Mouse (Mus musculus) heart, embryonic 10.5 days (tissue): Measurements from ENCODE around the gene Rere. TPM values are rescaled to one million over a fixed set of nuclear protein-coding genes. Genes with fewer than 3 reads are reported as not detected.
A peak's percentile ranks its signal among the peaks of the same experiment; 100 is the strongest.

Experiments
- DNase-seq: peaks from one replicate; pipeline ENCODE4 v3.0.0-alpha.2; 2017; ENCODE audit warnings: low spot score
- H3K27ac ChIP-seq: fragments of 300-500 bp; sonication (generic); 2 replicates; pipeline ENCODE4 v1.5.1; 2016; ENCODE audit warnings: mild to moderate bottlenecking
- H3K27me3 ChIP-seq: fragments of 300-500 bp; sonication (generic); 2 replicates; pipeline ENCODE4 v1.6.1; 2016; ENCODE audit warnings: mild to moderate bottlenecking; ENCODE audit not compliant: poor library complexity, insufficient read depth, severe bottlenecking
- H3K36me3 ChIP-seq: fragments of 300-500 bp; sonication (generic); 2 replicates; pipeline ENCODE4 v1.6.1; 2016; ENCODE audit warnings: mild to moderate bottlenecking, moderate library complexity
- H3K4me1 ChIP-seq: fragments of 300-500 bp; sonication (generic); 2 replicates; pipeline ENCODE4 v1.6.1; 2016; ENCODE audit warnings: mild to moderate bottlenecking
- H3K4me3 ChIP-seq: fragments of 300-500 bp; sonication (generic); 2 replicates; pipeline ENCODE4 v1.5.1; 2016; ENCODE audit warnings: mild to moderate bottlenecking, moderate library complexity
- H3K9me3 ChIP-seq: fragments of 300-500 bp; sonication (generic); 2 replicates; pipeline ENCODE4 v1.6.1; 2016; ENCODE audit warnings: mild to moderate bottlenecking, moderate library complexity
- WGBS: fragments of 180-500 bp; shearing (Covaris S2); methylation state at CpG from one replicate; pipeline ENCODE4 v1.1.7; 2016; 5-methylcytosine and 5-hydroxymethylcytosine counted together
- polyA plus RNA-seq: library from polyadenylated mRNA; unstranded; fragments of >200 nt; fragmentation: Nextera tagmentation; extraction: Ambion mirVana; gene quantifications from 2 replicates; pipeline ENCODE4 v1.2.1, GENCODE M21; 2016

Rere gene
- polyA plus RNA-seq, 1 experiment from 2014 or later, result 31.6 TPM

DNA sequence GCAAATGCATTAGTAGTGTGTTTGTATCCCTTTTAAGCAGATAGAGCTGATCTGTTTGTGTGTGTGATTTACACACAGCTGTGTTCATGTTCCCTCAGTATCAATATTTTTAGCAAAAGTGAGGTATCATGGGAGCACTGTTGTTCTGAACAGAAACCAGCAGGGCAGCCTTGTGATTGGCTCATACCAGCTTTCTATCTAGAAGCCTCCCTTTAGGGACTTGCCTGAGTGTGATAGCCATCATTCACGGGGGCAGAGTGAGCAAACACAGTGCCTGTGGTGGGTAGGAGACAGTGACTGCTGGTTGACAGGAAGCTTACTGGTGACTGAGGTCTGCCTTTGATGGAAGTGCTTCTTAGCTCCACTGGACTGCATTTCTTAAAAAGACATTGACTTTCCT, 276.5 kb downstream of the Rere start:
- Histone ChIP-seq H3K4me1 (peaks cover 53% of the 10 kb centered on the region), H3K36me3 (0 out of 2 replicates have a peak, but pooled peaks cover 9% of the 10 kb centered on the region), H3K27me3 (no peaks in the 10 kb centered on the region), H3K4me3 (no peak overlapping the region), H3K27ac (no peak overlapping the region), H3K9me3 (no peaks in the 10 kb centered on the region)
- 27% methylated on average over 1 of the region's 1 CpGs for WGBS
- no peak for DNase-seq

DNA sequence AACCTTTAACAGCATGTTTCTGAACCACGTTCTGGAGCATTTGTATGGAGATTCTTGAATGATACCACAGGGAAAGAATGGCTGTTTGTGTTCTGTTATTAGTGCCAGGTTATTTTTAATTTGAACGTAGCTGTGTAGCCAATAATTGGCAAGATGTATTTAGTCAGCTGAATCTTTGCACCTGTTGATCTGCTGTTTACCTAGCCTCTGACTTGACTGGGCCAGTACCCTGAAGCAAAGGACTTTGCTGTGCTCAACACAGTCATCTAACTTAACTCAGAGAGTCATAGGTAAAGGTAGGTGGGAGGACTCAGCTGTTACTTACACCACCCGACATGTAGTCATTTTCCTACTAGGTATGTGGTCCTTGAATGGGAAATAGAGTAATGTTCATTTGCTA, 278.1 kb downstream of the Rere start:
- Histone ChIP-seq H3K9me3 (no peaks in the 10 kb centered on the region), H3K27me3 (no peaks in the 10 kb centered on the region), H3K4me3 (no peak overlapping the region), H3K27ac (no peak overlapping the region), H3K4me1 (peaks cover 54% of the 10 kb centered on the region), H3K36me3 (0 out of 2 replicates have a peak, but pooled peaks cover 7% of the 10 kb centered on the region)
- WGBS, result 80% methylated on average over 3 of the region's 3 CpGs
- DNase-seq, result no peak

DNA sequence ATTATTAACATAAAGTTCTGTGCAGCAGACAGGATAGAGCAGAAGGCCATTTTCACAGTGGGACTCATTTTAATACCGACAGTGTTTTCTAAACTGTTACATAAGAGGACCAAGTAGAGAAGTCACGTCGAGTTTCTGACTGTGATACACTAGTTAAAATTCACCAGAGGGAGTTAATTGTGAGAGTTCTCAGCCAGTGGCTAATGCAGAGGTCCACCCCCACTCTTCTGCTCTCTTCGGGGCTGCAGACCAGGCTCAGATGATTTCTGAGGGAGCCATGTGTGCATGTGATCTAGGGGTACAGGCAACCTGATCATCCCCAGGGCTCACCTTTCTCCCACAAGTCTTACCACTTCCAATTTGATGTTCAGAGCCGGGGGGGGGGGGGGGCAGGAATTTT, 281.8 kb downstream of the Rere start:
- 69% methylated on average over 5 of the region's 5 CpGs for WGBS
- H3K9me3 ChIP-seq, result no peaks in the 10 kb centered on the region

DNA sequence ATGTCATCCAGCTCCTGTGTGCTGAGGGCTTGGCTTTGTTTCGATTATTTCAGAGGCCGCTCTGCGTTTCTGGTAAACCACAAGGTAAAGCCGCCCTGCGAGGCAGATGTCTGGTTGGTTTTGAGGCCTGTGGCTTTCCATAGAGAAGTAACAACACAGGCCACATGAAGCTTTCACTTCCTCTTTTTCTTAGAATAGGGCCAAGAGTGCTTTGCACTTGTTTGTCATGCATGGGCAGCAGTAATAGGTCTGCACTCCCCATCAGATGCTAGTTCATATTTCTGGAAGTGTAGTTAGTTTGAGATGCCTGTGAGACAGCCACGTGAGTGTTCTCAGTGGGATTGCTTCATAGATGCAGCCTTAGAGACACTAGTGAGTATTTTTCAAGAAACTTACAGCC, 284.7 kb downstream of the Rere start:
- no peak overlapping the region for H3K4me3 ChIP-seq
- no peak for DNase-seq
- peaks cover 41% of the 10 kb centered on the region for H3K4me1 ChIP-seq

More for the DNA sequence above, 281.8 kb downstream of the Rere start:
- Histone ChIP-seq H3K27ac (no peak overlapping the region), H3K27me3 (no peaks in the 10 kb centered on the region), H3K36me3 (no peaks in the 10 kb centered on the region), H3K4me3 (no peak overlapping the region), H3K4me1 (peaks cover 33% of the 10 kb centered on the region)
- no peak for DNase-seq

DNA sequence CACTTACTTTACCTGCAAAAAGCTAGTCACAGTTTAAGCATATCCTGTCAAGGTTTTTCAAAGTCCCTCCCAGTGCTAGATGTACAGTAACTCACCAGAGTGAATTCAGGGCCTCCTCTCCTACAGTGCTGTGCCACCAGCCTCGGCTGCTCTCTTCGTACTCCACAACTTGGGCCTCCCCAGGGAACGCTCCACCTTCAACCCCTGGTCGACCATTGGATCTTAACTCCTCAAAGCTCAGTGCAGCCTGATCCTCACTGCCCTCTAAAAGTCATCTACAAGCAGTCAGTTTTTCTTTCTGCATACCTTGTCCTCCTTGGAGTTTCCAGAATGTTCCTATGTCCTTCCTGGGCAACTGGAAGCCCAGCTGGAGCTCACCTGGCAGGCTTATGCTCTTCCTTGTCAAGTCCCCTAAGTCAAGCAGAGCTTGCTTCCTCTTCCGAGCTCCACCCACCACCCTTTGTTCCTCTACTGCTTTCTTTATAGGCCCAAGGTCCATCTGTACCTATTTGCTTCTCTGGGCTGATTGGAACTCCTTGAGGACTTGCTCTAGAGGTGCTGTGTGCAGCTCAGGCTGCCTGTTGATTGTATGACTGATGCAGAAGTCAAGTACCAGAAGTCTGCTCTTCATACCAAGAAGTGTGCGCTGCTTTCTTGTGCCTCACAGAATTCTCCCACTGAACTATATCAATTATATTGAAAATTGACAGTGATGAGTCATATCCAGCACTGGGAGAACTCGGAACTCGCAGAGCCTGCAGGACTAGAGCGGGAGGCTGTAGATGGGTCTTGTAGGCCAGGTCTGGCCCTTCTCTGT, 287.1 kb downstream of the Rere start:
- Histone ChIP-seq H3K27me3 (no peaks in the 10 kb centered on the region), H3K36me3 (peaks cover 10% of the 10 kb centered on the region), H3K9me3 (no peaks in the 10 kb centered on the region), H3K4me3 (peak overlapping the region; percentile 98), H3K4me1 (peaks cover 42% of the 10 kb centered on the region), H3K27ac (peak overlapping the region; percentile 93)
- 35% methylated on average over 9 of the region's 9 CpGs for WGBS
- no peak for DNase-seq

More for the DNA sequence above, 284.7 kb downstream of the Rere start:
- H3K27ac ChIP-seq, result no peak overlapping the region
- 86% methylated on average over 6 of the region's 6 CpGs for WGBS
- no peaks in the 10 kb centered on the region for H3K9me3 ChIP-seq
- no peaks in the 10 kb centered on the region for H3K27me3 ChIP-seq
- no peaks in the 10 kb centered on the region for H3K36me3 ChIP-seq

DNA sequence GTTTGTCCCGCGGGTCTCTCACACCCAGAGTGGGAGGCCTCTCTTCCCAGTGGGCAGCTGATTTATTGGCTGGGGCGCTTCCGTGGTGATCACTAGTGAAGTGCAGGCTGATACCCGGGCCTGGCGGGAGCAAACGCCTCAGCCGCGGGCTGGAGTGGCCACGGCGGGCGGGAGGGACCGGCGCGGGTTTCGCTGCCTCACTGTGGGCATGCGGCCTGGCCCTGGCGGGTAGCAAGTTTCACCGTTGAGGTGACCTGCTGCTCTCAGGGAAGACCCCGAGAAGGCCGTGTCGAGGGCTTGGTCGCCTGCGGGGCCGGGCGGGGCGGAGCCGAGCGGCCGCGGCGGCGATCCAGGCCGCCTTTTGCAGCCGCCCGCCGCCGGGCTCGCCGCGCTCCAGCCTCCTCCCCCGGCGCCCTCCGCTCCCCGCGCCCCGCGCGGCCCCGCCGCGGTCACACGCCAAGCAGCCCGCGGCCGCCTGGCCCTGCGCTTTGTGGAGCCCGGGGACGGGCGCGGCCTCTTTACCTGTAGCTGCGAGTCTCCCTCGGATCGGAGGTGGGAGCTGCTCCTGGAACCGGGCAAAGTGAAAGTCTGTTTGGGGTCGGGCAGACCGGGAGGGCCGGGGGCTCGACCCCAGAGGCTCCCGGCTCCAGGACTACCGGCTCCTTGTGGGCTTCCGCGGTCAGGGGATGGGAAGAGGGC, 287.8 kb downstream of the Rere start:
- peaks cover 38% of the 10 kb centered on the region for H3K4me1 ChIP-seq
- peak; percentile 90 for DNase-seq
- H3K27me3 ChIP-seq, result no peaks in the 10 kb centered on the region
- no peaks in the 10 kb centered on the region for H3K9me3 ChIP-seq
- peak overlapping the region; percentile 93 for H3K27ac ChIP-seq
- WGBS, result 3% methylated on average over 60 of the region's 73 CpGs
- H3K36me3 ChIP-seq, result peaks cover 15% of the 10 kb centered on the region
- H3K4me3 ChIP-seq, result peak overlapping the region; percentile 98

DNA sequence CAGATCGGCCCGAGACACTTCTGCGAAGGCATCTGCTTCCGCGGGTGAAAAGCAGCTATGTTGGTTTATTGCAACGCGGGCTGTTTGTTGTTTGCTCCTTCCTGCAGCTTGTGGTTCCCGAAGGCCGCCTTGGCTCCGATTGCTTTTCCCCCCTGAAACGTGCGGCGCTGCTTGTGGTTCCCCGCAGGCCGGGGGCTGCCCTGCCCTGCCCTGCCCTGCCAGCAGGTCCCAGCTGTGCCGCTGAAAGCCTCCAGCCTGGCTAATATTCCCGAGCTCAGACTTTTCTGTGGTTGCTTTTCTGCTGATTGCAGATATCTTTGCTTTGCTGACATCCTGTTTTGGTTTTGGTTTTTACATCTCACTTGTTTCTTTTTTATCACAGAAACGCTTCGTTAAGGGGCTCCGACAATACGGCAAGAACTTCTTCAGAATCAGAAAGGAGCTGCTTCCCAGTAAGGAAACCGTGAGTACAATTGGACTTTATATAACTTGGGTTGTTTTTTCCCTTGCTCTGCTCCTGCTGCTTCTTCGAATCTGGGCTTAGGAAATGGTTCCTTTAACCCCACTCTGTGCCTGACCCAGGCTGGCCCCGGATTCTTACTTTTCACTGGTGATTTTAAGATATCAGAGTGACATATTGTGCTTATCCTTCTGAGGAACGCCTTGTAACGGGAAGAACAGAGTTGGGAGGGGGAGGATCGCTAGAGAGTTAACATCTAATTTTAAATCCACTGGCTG, 288.6 kb downstream of the Rere start:
- DNase-seq, result no peak
- no peaks in the 10 kb centered on the region for H3K27me3 ChIP-seq
- 1% methylated on average over 27 of the region's 27 CpGs for WGBS
- no peaks in the 10 kb centered on the region for H3K9me3 ChIP-seq
- H3K27ac ChIP-seq, result peak overlapping the region; percentile 93
- peaks cover 19% of the 10 kb centered on the region for H3K36me3 ChIP-seq
- H3K4me1 ChIP-seq, result peaks cover 46% of the 10 kb centered on the region
- peak overlapping the region; percentile 98 for H3K4me3 ChIP-seq

DNA sequence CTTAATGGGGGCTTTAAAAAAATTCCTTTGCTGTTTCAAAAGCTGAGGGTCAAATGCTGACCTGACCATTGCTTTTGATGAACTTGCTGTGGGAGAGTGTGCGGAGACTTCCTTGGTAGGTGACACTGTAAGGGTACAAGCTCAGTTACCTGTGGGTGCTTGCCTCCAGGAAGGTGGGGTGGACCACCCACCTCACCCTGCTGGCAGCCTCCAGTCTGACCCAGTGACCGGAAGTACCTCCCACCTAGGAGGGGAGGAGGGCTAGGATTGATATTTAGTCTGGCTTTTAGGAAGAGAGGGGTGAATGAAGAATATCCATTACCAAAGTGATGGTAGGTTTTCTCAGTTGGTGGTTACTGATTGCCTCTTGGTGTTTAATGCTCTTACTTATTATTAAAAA, 289.3 kb downstream of the Rere start:
- Histone ChIP-seq H3K36me3 (peaks cover 21% of the 10 kb centered on the region), H3K4me1 (peaks cover 53% of the 10 kb centered on the region), H3K27ac (peak overlapping the region; percentile 64; the same call in 1 of the 2 replicates), H3K9me3 (no peaks in the 10 kb centered on the region), H3K4me3 (peak overlapping the region; percentile 98), H3K27me3 (no peaks in the 10 kb centered on the region)
- DNase-seq, result no peak
- WGBS, result 55% methylated on average over 2 of the region's 2 CpGs

DNA sequence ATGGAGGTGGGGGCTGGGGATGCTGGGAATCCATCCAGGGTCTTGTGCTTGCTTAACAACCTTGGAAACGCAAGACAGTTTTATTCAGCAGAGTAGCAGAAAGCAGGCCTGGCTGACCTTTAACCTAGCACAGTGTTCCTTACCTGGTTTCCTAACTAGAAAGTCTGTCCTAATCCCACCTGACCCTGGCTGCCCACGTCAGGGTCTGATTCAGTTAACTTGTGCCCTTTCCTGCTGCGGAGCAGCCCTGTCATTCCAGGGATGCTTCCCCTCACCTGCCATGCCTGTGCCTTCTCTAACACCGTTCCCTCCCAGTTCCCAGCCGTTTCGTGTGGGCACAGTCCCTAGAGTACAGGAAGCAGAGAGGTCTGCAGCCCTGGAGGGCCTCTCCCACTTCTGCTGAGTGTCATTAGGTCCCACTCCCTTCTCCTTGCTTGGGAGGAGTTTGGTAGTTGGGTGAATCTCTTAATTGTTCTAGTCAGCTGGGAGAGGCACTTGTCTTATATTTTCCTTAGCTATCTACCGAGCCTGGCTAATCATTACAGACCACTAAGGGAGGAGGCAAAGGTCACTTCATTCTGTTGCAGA, 290.8 kb downstream of the Rere start:
- Histone ChIP-seq H3K9me3 (no peaks in the 10 kb centered on the region), H3K27ac (no peak overlapping the region), H3K4me3 (no peak overlapping the region), H3K36me3 (peaks cover 29% of the 10 kb centered on the region), H3K4me1 (peaks cover 62% of the 10 kb centered on the region), H3K27me3 (no peaks in the 10 kb centered on the region)
- 61% methylated on average over 7 of the region's 7 CpGs for WGBS
- no peak for DNase-seq

DNA sequence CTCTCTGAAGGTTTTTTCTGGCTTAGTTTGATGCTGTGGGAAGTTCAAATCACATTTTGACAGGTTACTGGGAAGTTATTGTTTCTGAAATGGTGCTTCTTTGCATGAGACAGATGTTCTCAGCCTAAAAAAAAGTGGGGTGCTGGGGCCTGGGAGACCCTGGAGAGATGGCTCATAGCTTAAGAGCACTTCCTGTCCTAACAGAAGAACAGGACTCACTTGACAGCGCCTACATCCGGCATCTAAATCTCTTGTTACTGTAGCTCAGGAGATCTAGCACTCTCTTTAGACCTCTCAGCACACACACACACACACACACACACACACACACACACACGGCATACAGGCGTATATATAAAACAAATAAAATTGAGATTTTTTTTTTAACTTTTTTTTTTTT, 291.5 kb downstream of the Rere start:
- 85% methylated on average over 4 of the region's 4 CpGs for WGBS
- H3K4me1 ChIP-seq, result peaks cover 59% of the 10 kb centered on the region
- H3K27ac ChIP-seq, result no peak overlapping the region
- H3K4me3 ChIP-seq, result no peak overlapping the region
- H3K9me3 ChIP-seq, result no peaks in the 10 kb centered on the region
- H3K27me3 ChIP-seq, result no peaks in the 10 kb centered on the region
- peaks cover 35% of the 10 kb centered on the region for H3K36me3 ChIP-seq
- DNase-seq, result no peak

DNA sequence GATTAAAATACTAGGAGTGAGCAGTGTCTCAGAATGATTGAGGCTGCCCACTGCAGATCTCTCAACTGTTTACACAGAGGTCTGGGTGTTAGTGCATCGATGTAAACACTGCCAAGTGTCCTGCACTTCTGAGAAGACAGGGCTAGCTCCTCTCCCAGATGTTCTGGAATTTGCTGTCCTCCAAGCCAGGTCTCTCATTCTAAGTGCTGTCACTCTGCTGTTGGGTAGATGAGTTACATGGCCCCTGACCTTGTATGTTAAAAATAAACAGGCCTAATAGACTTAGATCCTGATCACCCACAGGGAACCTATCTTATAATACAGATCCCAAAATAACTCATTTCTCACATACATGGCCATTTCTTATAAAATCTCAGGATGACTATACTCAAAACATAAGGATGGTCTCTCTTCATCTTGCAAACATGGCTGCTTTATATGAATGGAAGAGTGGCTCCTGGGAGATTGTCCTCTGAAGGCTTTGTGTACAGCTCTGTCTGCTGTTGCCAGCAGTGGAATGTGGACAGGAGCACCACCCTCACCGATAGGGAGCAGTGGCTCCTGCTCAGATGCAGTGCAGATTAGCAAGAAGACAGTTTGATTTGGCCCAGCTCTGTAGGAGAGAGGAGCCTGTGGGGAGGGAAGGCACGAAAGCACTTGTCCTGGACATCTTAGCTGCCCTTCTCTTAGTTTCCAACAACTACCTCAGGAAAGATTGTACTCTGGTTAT, 294.1 kb downstream of the Rere start:
- peaks cover 45% of the 10 kb centered on the region for H3K36me3 ChIP-seq
- peak overlapping the region; percentile 42; the same call in 1 of the 2 replicates for H3K27ac ChIP-seq
- H3K27me3 ChIP-seq, result no peaks in the 10 kb centered on the region
- DNase-seq, result no peak
- H3K4me3 ChIP-seq, result no peak overlapping the region
- WGBS, result 46% methylated on average over 3 of the region's 3 CpGs
- H3K9me3 ChIP-seq, result no peaks in the 10 kb centered on the region
- H3K4me1 ChIP-seq, result peaks cover 39% of the 10 kb centered on the region

DNA sequence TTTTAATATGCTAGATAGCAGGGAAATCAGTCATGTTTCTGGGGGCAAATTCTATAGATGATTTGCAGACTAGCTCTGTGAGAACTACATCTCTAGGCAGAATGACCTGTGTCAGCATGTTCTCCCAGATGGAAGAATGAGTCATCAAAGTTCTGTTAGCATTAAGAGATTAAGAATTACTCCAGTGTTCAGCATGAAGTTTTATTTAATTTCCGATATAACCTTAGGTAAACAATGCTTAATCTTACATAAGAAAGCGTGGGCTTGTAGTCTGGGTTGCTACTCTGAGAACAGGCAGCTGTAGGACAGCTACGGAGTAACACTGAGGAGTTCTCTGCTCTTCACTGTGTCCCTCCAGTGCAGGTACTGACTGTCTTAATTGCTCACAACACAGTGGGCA, 294.9 kb downstream of the Rere start:
- Histone ChIP-seq H3K36me3 (peaks cover 45% of the 10 kb centered on the region), H3K27ac (no peak overlapping the region), H3K9me3 (no peaks in the 10 kb centered on the region), H3K4me1 (peaks cover 40% of the 10 kb centered on the region), H3K4me3 (no peak overlapping the region), H3K27me3 (no peaks in the 10 kb centered on the region)
- DNase-seq, result no peak
- WGBS, result 84% methylated on average over 3 of the region's 3 CpGs
